Mouse (Mus musculus) c-Kit-positive CD71-positive TER-119-negative erythroid progenitor cells, embryonic 14.5 days (primary cell): ENCODE measurements around the gene Robo3.

Experiments used
- DNase-seq: peaks from one replicate; pipeline ENCODE4 v3.0.0-alpha.2; 2013; ENCODE audit warnings: low read depth

Gene Robo3

GRCm38 (mm10) chr9:37368081-37368830 is 64.8 kb downstream of the Robo3 start:
- no peak for DNase-seq

GRCm38 (mm10) chr9:37367301-37368080 is 65.6 kb downstream of the Robo3 start, which contains the start of gene Hepacam:
TSS of gene Hepacam (plus strand) at chr9:37367351.
- DNase-seq = no peak

GRCm38 (mm10) chr9:37365706-37366105 is 67.3 kb downstream of the Robo3 start:
- no peak for DNase-seq
